Mouse (Mus musculus) embryonic facial prominence, embryonic 10.5 days (tissue): ENCODE results near the gene Zc3h4. TPM values are rescaled to one million over a fixed set of nuclear protein-coding genes. Genes with fewer than 3 reads are reported as not detected.
A peak's percentile ranks its signal among the peaks of the same experiment; 100 is the strongest.

Experiments used
- DNase-seq: peaks from one replicate; pipeline ENCODE4 v3.0.0-alpha.2; 2017; ENCODE audit warnings: low spot score
- H3K27ac ChIP-seq: fragments of 300-500 bp; sonication (generic); replicated peaks from 2 replicates; pipeline ENCODE4 v1.5.1; 2016; ENCODE audit warnings: mild to moderate bottlenecking
- H3K27me3 ChIP-seq: fragments of 300-500 bp; sonication (generic); replicated peaks from 2 replicates; pipeline ENCODE4 v1.6.1; 2016; ENCODE audit warnings: low read depth, mild to moderate bottlenecking; ENCODE audit not compliant: poor library complexity, severe bottlenecking
- H3K36me3 ChIP-seq: fragments of 300-500 bp; sonication (generic); replicated peaks from 2 replicates; pipeline ENCODE4 v1.6.1; 2016; ENCODE audit warnings: mild to moderate bottlenecking, moderate library complexity
- H3K4me1 ChIP-seq: fragments of 300-500 bp; sonication (generic); 2 replicates; pipeline ENCODE4 v1.6.1; 2016
- H3K4me3 ChIP-seq: fragments of 300-500 bp; sonication (generic); 2 replicates; pipeline ENCODE4 v1.5.1; 2016; ENCODE audit warnings: mild to moderate bottlenecking, moderate library complexity
- H3K9me3 ChIP-seq: fragments of 300-500 bp; sonication (generic); 2 replicates; pipeline ENCODE4 v1.6.1; 2016; ENCODE audit warnings: mild to moderate bottlenecking
- WGBS: fragments of 180-500 bp; shearing (Covaris S2); methylation state at CpG from one replicate; pipeline ENCODE4 v1.1.7; 2016; 5-methylcytosine and 5-hydroxymethylcytosine counted together
- polyA plus RNA-seq: library from polyadenylated mRNA; unstranded; fragments of >200 nt; fragmentation: Nextera tagmentation; extraction: Ambion mirVana; gene quantifications from 2 replicates; pipeline ENCODE4 v1.2.1, GENCODE M21; 2016

The Zc3h4 gene
- polyA plus RNA-seq, 1 experiment from 2014 or later: 22.2 TPM

GRCm38 (mm10) chr7:16420493-16421118 lies 19.9 kb downstream of the Zc3h4 start:
- 93% methylated on average over 8 of the region's 8 CpGs for WGBS
- H3K9me3 ChIP-seq: no peaks in the 10 kb centered on the region
- H3K36me3 ChIP-seq: peaks cover 100% of the 10 kb centered on the region
- H3K4me1 ChIP-seq: no peaks in the 10 kb centered on the region
- H3K4me3 ChIP-seq: no peak overlapping the region
- no peaks in the 10 kb centered on the region; the same call in 1 of the 2 replicates for H3K27me3 ChIP-seq
- no peak for DNase-seq
- H3K27ac ChIP-seq: no peak overlapping the region

GRCm38 (mm10) chr7:16422222-16422856 lies 21.6 kb downstream of the Zc3h4 start:
- Histone ChIP-seq H3K36me3 (peaks cover 100% of the 10 kb centered on the region), H3K4me3 (no peak overlapping the region), H3K27ac (no peak overlapping the region), H3K9me3 (no peaks in the 10 kb centered on the region), H3K4me1 (no peaks in the 10 kb centered on the region), H3K27me3 (no peaks in the 10 kb centered on the region; the same call in 1 of the 2 replicates)
- DNase-seq: no peak
- 88% methylated on average over 18 of the region's 18 CpGs for WGBS

DNA sequence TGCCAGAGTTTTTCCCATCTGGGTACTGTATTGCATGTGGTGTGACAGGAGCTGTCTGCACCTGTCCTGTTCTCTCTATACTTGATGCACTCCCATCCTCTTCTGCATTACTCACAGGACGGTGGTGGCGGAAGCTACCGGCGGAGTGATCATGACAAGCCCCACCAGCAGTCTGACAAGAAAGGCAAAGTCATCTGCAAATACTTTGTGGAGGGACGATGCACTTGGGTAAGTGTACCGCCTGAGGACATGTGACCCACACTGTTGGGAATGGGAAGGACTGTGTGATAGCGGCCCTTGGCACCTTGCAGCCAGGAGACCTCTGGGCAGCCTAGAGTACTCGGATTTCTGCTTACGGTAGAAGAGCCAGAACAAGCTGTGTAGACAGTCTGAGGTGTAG lies 23.0 kb downstream of the Zc3h4 start:
- Histone ChIP-seq H3K27ac (no peak overlapping the region), H3K36me3 (peaks cover 100% of the 10 kb centered on the region), H3K9me3 (no peaks in the 10 kb centered on the region), H3K4me1 (no peaks in the 10 kb centered on the region), H3K27me3 (no peaks in the 10 kb centered on the region), H3K4me3 (no peak overlapping the region)
- no peak for DNase-seq
- WGBS: 90% methylated on average over 9 of the region's 9 CpGs

GRCm38 (mm10) chr7:16425721-16426120 lies 25.0 kb downstream of the Zc3h4 start:
- H3K27ac ChIP-seq: no peak overlapping the region
- H3K36me3 ChIP-seq: peaks cover 100% of the 10 kb centered on the region
- no peak for DNase-seq
- H3K27me3 ChIP-seq: no peaks in the 10 kb centered on the region
- no peaks in the 10 kb centered on the region for H3K9me3 ChIP-seq
- 90% methylated on average over 10 of the region's 10 CpGs for WGBS
- H3K4me3 ChIP-seq: no peak overlapping the region
- H3K4me1 ChIP-seq: no peaks in the 10 kb centered on the region

DNA sequence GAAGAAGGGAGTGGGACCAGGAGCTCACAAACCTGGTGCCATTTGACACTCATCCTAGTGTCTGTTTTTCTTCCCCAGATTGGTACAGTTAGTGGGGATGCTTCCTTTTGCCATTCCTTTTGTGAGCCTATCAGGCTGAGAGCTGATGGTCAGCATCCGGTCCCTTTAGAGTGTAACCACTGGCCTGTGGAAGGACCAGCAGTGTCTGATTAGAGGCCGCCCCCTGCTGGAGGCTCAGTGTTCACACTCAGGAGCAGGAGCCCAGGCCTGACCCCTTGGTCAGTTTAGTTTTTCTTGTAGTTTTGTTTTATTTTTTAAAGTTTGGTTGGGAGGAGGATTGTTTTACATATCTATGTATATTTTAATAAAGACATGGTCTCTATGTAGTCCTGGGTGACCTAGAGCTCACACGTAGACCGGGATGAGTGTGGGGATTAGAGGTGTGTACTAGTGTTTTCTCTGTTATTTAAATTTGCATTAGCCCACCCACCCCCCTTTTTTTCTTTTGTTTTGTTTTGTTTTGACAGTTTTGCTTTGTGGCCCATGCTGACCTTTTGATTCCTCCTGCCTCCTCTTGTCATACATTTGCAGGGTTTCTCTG lies 25.5 kb downstream of the Zc3h4 start:
- 61% methylated on average over 4 of the region's 4 CpGs for WGBS
- H3K9me3 ChIP-seq: no peaks in the 10 kb centered on the region
- no peaks in the 10 kb centered on the region for H3K27me3 ChIP-seq
- H3K4me3 ChIP-seq: no peak overlapping the region
- peaks cover 100% of the 10 kb centered on the region for H3K36me3 ChIP-seq
- H3K4me1 ChIP-seq: no peaks in the 10 kb centered on the region
- peak; percentile 77 for DNase-seq
- no peak overlapping the region for H3K27ac ChIP-seq

- Histone ChIP-seq H3K4me1 (no peaks in the 10 kb centered on the region), H3K36me3 (peaks cover 89% of the 10 kb centered on the region)
- 77% methylated on average over 3 of the region's 3 CpGs for WGBS
Measured at GRCm38 (mm10) chr7:16433352-16433971, 32.8 kb downstream of the Zc3h4 start.

DNA sequence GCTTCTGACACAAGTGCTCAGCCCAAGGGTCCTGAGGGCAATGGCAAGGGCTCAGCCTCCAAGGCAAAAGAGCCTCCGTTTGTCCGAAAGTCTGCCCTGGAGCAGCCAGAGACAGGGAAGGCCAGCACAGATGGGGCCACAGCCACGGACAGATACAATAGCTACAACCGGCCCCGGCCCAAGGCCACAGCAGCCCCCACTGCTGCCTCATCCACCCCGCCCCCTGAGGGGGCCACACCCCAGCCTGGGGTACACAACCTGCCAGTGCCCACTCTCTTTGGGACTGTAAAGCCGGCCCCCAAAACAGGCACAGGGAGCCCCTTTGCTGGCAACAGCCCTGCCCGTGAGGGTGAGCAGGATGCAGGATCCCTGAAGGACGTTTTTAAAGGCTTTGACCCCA lies 34.4 kb downstream of the Zc3h4 start:
- Histone ChIP-seq H3K27me3 (no peaks in the 10 kb centered on the region), H3K4me3 (no peak overlapping the region), H3K36me3 (peaks cover 73% of the 10 kb centered on the region), H3K9me3 (no peaks in the 10 kb centered on the region), H3K27ac (no peak overlapping the region), H3K4me1 (no peaks in the 10 kb centered on the region)
- no peak for DNase-seq
- WGBS: 88% methylated on average over 9 of the region's 9 CpGs

More at GRCm38 (mm10) chr7:16433352-16433971, 32.8 kb downstream of the Zc3h4 start:
- Histone ChIP-seq H3K27ac (no peak overlapping the region), H3K27me3 (no peaks in the 10 kb centered on the region), H3K9me3 (no peaks in the 10 kb centered on the region), H3K4me3 (no peak overlapping the region)
- no peak for DNase-seq

DNA sequence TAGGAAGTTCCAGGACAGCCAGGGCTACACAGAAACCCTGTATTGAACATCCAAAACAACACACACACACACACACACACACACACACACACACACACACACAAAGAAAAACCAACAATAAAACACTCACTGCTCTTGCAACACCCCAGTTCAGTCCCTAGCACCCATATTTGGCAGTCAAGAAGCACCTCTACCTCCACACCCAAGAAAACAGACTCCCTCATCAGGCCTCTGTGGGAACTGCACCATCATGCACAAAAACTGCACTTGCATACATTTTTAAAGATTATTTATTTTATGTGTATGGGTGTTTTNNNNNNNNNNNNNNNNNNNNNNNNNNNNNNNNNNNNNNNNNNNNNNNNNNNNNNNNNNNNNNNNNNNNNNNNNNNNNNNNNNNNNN lies 40.5 kb downstream of the Zc3h4 start:
- peaks cover 11% of the 10 kb centered on the region for H3K36me3 ChIP-seq
- H3K9me3 ChIP-seq: no peaks in the 10 kb centered on the region
- H3K27ac ChIP-seq: no peak overlapping the region
- H3K4me3 ChIP-seq: no peak overlapping the region
- no peaks in the 10 kb centered on the region for H3K4me1 ChIP-seq
- H3K27me3 ChIP-seq: no peaks in the 10 kb centered on the region
- DNase-seq: no peak

DNA sequence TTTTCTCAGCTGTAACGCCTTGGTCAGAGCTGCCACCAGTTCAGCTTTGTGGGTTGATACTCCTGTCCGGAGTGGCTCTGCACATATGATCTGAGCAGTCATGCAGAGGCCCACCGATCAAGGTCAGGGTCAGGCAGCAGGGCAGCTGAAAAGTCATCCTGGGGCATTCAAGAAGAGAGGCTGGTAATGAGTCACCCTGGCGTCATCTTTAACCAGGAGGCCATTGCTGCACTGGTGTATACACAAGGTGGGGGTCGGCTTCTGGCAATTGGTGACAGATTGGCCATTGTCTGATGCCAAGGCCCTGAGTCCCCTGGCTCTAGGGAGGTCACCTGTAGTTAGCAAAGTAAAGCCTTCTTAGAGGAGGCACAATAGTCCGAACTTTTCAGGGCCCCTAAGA lies 50.9 kb downstream of the Zc3h4 start:
- 81% methylated on average over 6 of the region's 6 CpGs for WGBS

GRCm38 (mm10) chr7:16452587-16453073 lies 51.9 kb downstream of the Zc3h4 start, which contains the start of gene Tmem160:
Gene Tmem160, plus strand, starts transcription at chr7:16452779.
- 1% methylated on average over 30 of the region's 30 CpGs for WGBS
- Histone ChIP-seq H3K4me1 (peaks cover 13% of the 10 kb centered on the region), H3K4me3 (peak within 1 kb of the TSS; percentile 85), H3K36me3 (peaks cover 28% of the 10 kb centered on the region), H3K9me3 (no peaks in the 10 kb centered on the region), H3K27ac (peak within 1 kb of the TSS; percentile 82), H3K27me3 (no peaks in the 10 kb centered on the region)
- DNase-seq: peak; percentile 91

More for the DNA sequence above, 50.9 kb downstream of the Zc3h4 start:
- Histone ChIP-seq H3K9me3 (no peaks in the 10 kb centered on the region), H3K4me1 (peaks cover 13% of the 10 kb centered on the region), H3K27me3 (no peaks in the 10 kb centered on the region), H3K27ac (no peak overlapping the region), H3K36me3 (peaks cover 18% of the 10 kb centered on the region), H3K4me3 (no peak overlapping the region)
- no peak for DNase-seq

DNA sequence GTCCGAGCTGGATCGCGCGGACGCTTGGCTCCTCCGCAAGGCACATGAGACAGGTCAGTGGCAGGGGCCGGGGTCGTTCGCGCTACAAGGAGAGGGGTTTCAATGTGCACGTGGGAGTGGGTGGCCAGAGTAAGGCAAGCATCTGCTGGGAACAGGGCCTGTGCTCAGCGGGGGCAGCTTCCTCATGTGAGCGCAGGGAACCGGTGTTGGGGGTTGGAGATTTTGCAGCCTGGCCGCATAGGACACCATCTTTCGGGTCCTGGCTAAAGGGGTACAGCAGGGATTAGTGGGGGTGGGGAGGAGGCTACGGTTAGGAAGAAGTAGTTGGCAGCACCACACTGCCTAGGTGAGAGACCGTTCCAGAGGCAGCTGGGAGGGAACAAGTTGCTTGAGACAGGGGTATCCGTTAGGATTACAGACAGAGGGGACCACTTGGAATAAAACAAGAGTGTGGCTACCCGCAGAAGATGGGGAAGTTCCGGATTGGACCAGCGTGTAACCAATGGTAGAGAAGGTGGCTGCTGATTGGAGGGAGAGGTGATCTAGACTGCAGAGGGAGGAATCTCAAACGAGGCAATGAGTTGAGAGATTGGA lies 52.5 kb downstream of the Zc3h4 start:
- no peaks in the 10 kb centered on the region for H3K27me3 ChIP-seq
- H3K4me1 ChIP-seq: peaks cover 13% of the 10 kb centered on the region
- peak; percentile 77 for DNase-seq
- peak overlapping the region; percentile 82 for H3K27ac ChIP-seq
- under 1% methylated on average over 23 of the region's 23 CpGs for WGBS
- H3K4me3 ChIP-seq: peak overlapping the region; percentile 85
- H3K36me3 ChIP-seq: peaks cover 33% of the 10 kb centered on the region
- 0 out of 2 replicates have a peak, but pooled peaks cover 2% of the 10 kb centered on the region for H3K9me3 ChIP-seq

- Histone ChIP-seq H3K27me3 (no peaks in the 10 kb centered on the region), H3K36me3 (peaks cover 33% of the 10 kb centered on the region), H3K4me1 (peaks cover 13% of the 10 kb centered on the region), H3K27ac (no peak overlapping the region), H3K9me3 (peaks cover 11% of the 10 kb centered on the region), H3K4me3 (no peak overlapping the region)
- 93% methylated on average over 14 of the region's 14 CpGs for WGBS
- DNase-seq: no peak
Measured at GRCm38 (mm10) chr7:16455016-16455415, 54.3 kb downstream of the Zc3h4 start.
